Mouse (Mus musculus): ENCODE measurements at regions not wholly inside any gene's neighbourhood (a gene's known extent, or its start where the extent isn't known, plus 50 kb on each side); places are given as distances from the start of the nearest gene placed in this dataset.

GRCm38 (mm10) chr12:68242683-68243082 lies 916.3 kb downstream of the Rps29 start:
- DNase-seq: no peak
- H3K27ac ChIP-seq (ENCODE audit: insufficient read depth, low read depth, low read length): no peak overlapping the region

GRCm38 (mm10) chr12:68231803-68232202 lies 927.2 kb downstream of the Rps29 start:
- Histone ChIP-seq H3K36me3 (ENCODE audit: control insufficient read depth, insufficient read depth, low read length) (no peaks in the 10 kb centered on the region), H3K27ac (ENCODE audit: insufficient read depth, low read depth, low read length) (no peak overlapping the region), H3K4me3 (ENCODE audit: insufficient read depth, low read depth, low read length) (no peak overlapping the region), H3K27me3 (replicated peaks; ENCODE audit: control insufficient read depth, insufficient read depth, low read length) (no peaks in the 10 kb centered on the region), H3K4me1 (ENCODE audit: control insufficient read depth, insufficient read depth, low read length) (no peaks in the 10 kb centered on the region)
- DNase-seq: no peak
- TF ChIP-seq CTCF (conservative IDR thresholded peaks at IDR 0.05; ENCODE audit: insufficient read depth, insufficient read length, low read depth, low read length) (no peak), POLR2A (IDR thresholded peaks at IDR 0.05; ENCODE audit: low read depth, low read length) (no peak)
- 57% methylated on average over 3 of the region's 3 CpGs for WGBS

More at GRCm38 (mm10) chr12:68242683-68243082, 916.3 kb downstream of the Rps29 start:
- no peaks in the 10 kb centered on the region for H3K36me3 ChIP-seq (ENCODE audit: control insufficient read depth, insufficient read depth, low read length)
- H3K4me1 ChIP-seq (ENCODE audit: control insufficient read depth, insufficient read depth, low read length): no peaks in the 10 kb centered on the region
- no peak overlapping the region for H3K4me3 ChIP-seq (ENCODE audit: insufficient read depth, low read depth, low read length)
- 72% methylated on average over 2 of the region's 2 CpGs for WGBS
- no peaks in the 10 kb centered on the region for H3K27me3 ChIP-seq (replicated peaks; ENCODE audit: control insufficient read depth, insufficient read depth, low read length)
- TF ChIP-seq POLR2A (IDR thresholded peaks at IDR 0.05; ENCODE audit: low read depth, low read length): no peak
- no peak for TF ChIP-seq CTCF (conservative IDR thresholded peaks at IDR 0.05; ENCODE audit: insufficient read depth, insufficient read length, low read depth, low read length)

- no peaks in the 10 kb centered on the region for H3K27me3 ChIP-seq (replicated peaks; ENCODE audit: control insufficient read depth, insufficient read depth, low read length)
- DNase-seq: peak; percentile 1
- peak overlapping the region; percentile 38; the same call in 1 of the 2 replicates for H3K27ac ChIP-seq (ENCODE audit: insufficient read depth, low read depth, low read length)
- H3K36me3 ChIP-seq (ENCODE audit: control insufficient read depth, insufficient read depth, low read length): no peaks in the 10 kb centered on the region
- WGBS: 59% methylated on average over 4 of the region's 4 CpGs
- peaks cover 2% of the 10 kb centered on the region; the same call in 1 of the 2 replicates for H3K4me1 ChIP-seq (ENCODE audit: control insufficient read depth, insufficient read depth, low read length)
- TF ChIP-seq POLR2A (IDR thresholded peaks at IDR 0.05; ENCODE audit: low read depth, low read length): no peak
- no peak for TF ChIP-seq CTCF (conservative IDR thresholded peaks at IDR 0.05; ENCODE audit: insufficient read depth, insufficient read length, low read depth, low read length)
- H3K4me3 ChIP-seq (ENCODE audit: insufficient read depth, low read depth, low read length): no peak overlapping the region
These were observed 941.9 kb downstream of the Rps29 start for GRCm38 (mm10) chr12:68217091-68217490.

- TF ChIP-seq POLR2A (IDR thresholded peaks at IDR 0.05; ENCODE audit: low read depth, low read length) (no peak), CTCF (conservative IDR thresholded peaks at IDR 0.05; ENCODE audit: insufficient read depth, insufficient read length, low read depth, low read length) (no peak)
- WGBS: 93% methylated on average over 10 of the region's 10 CpGs
- Histone ChIP-seq H3K27ac (ENCODE audit: insufficient read depth, low read depth, low read length) (no peak overlapping the region), H3K4me1 (ENCODE audit: control insufficient read depth, insufficient read depth, low read length) (no peaks in the 10 kb centered on the region), H3K4me3 (ENCODE audit: insufficient read depth, low read depth, low read length) (no peak overlapping the region), H3K36me3 (ENCODE audit: control insufficient read depth, insufficient read depth, low read length) (no peaks in the 10 kb centered on the region), H3K27me3 (replicated peaks; ENCODE audit: control insufficient read depth, insufficient read depth, low read length) (no peaks in the 10 kb centered on the region)
- no peak for DNase-seq
These were observed 950.7 kb downstream of the Rps29 start for GRCm38 (mm10) chr12:68208302-68208701.

- Histone ChIP-seq H3K4me1 (ENCODE audit: control insufficient read depth, insufficient read depth, low read length) (no peaks in the 10 kb centered on the region), H3K27ac (ENCODE audit: insufficient read depth, low read depth, low read length) (no peak overlapping the region), H3K27me3 (replicated peaks; ENCODE audit: control insufficient read depth, insufficient read depth, low read length) (no peaks in the 10 kb centered on the region), H3K4me3 (ENCODE audit: insufficient read depth, low read depth, low read length) (no peak overlapping the region), H3K36me3 (ENCODE audit: control insufficient read depth, insufficient read depth, low read length) (no peaks in the 10 kb centered on the region)
- no peak for TF ChIP-seq POLR2A (IDR thresholded peaks at IDR 0.05; ENCODE audit: low read depth, low read length)
- no peak for TF ChIP-seq CTCF (conservative IDR thresholded peaks at IDR 0.05; ENCODE audit: insufficient read depth, insufficient read length, low read depth, low read length)
- WGBS: 80% methylated on average over 1 of the region's 1 CpGs
- no peak for DNase-seq
These were observed 961.5 kb upstream of the Mdga2 start for GRCm38 (mm10) chr12:68183858-68184257.

- no peak overlapping the region for H3K27ac ChIP-seq (ENCODE audit: insufficient read depth, low read depth, low read length)
- H3K4me1 ChIP-seq (ENCODE audit: control insufficient read depth, insufficient read depth, low read length): no peaks in the 10 kb centered on the region
- TF ChIP-seq POLR2A (IDR thresholded peaks at IDR 0.05; ENCODE audit: low read depth, low read length) (no peak), CTCF (conservative IDR thresholded peaks at IDR 0.05; ENCODE audit: insufficient read depth, insufficient read length, low read depth, low read length) (no peak)
- H3K36me3 ChIP-seq (ENCODE audit: control insufficient read depth, insufficient read depth, low read length): no peaks in the 10 kb centered on the region
- 35% methylated on average over 2 of the region's 2 CpGs for WGBS
- no peaks in the 10 kb centered on the region for H3K27me3 ChIP-seq (replicated peaks; ENCODE audit: control insufficient read depth, insufficient read depth, low read length)
- no peak for DNase-seq
- no peak overlapping the region for H3K4me3 ChIP-seq (ENCODE audit: insufficient read depth, low read depth, low read length)
These were observed 939.0 kb upstream of the Mdga2 start for GRCm38 (mm10) chr12:68161317-68161716.

GRCm38 (mm10) chr12:68148066-68148465 lies 925.7 kb upstream of the Mdga2 start:
- WGBS: 42% methylated on average over 4 of the region's 4 CpGs
- peak; percentile 7 for DNase-seq

More at GRCm38 (mm10) chr12:68148066-68148465, 925.7 kb upstream of the Mdga2 start:
- Histone ChIP-seq H3K27me3 (replicated peaks; ENCODE audit: control insufficient read depth, insufficient read depth, low read length) (no peaks in the 10 kb centered on the region), H3K27ac (ENCODE audit: insufficient read depth, low read depth, low read length) (no peak overlapping the region), H3K4me1 (ENCODE audit: control insufficient read depth, insufficient read depth, low read length) (no peaks in the 10 kb centered on the region), H3K4me3 (ENCODE audit: insufficient read depth, low read depth, low read length) (no peak overlapping the region), H3K36me3 (ENCODE audit: control insufficient read depth, insufficient read depth, low read length) (no peaks in the 10 kb centered on the region)
- no peak; the same call in 1 of the 2 replicates for TF ChIP-seq CTCF (conservative IDR thresholded peaks at IDR 0.05; ENCODE audit: insufficient read depth, insufficient read length, low read depth, low read length)
- TF ChIP-seq POLR2A (IDR thresholded peaks at IDR 0.05; ENCODE audit: low read depth, low read length): no peak

All from kidney, adult 2 months (tissue).